Mouse (Mus musculus) testis, adult 2 months (tissue): ENCODE data around the gene Gm10912. TPM values are rescaled to one million over a fixed set of nuclear protein-coding genes. Genes with fewer than 3 reads are reported as not detected.
"Not testable (repeated sequence)": the region's sequence is repeated elsewhere in the genome, so short reads cannot be mapped to it uniquely, and the experiment has no call there.

ENCODE experiments used
- H3K27ac ChIP-seq: fragments of 200-500 bp; 2 replicates; pipeline ENCODE4 v1.5.1; 2012; ENCODE audit warnings: low read depth, low read length; ENCODE audit not compliant: control insufficient read depth, insufficient read depth
- H3K27me3 ChIP-seq: fragments of 200-500 bp; 2 replicates; pipeline ENCODE4 v1.6.1; 2012; ENCODE audit warnings: mild to moderate bottlenecking, low read length, moderate library complexity; ENCODE audit not compliant: control insufficient read depth, insufficient read depth
- H3K36me3 ChIP-seq: fragments of 200-500 bp; 2 replicates; pipeline ENCODE4 v1.6.1; 2012; ENCODE audit warnings: mild to moderate bottlenecking, low read length; ENCODE audit not compliant: control insufficient read depth, insufficient read depth
- H3K4me1 ChIP-seq: fragments of 200-500 bp; 2 replicates; pipeline ENCODE4 v1.6.1; 2012; ENCODE audit warnings: low read length; ENCODE audit not compliant: control insufficient read depth, insufficient read depth
- H3K4me3 ChIP-seq: fragments of 200-500 bp; 2 replicates; pipeline ENCODE4 v1.5.1; 2012; ENCODE audit warnings: low read depth, mild to moderate bottlenecking, low read length, moderate library complexity, mixed read lengths; ENCODE audit not compliant: control insufficient read depth
- CTCF ChIP-seq: fragments of 200-500 bp; IDR thresholded peaks from 2 replicates; pipeline ENCODE4 v1.5.1; 2012; ENCODE audit warnings: low read depth, mild to moderate bottlenecking, inconsistent platforms, low read length, moderate library complexity; ENCODE audit not compliant: control insufficient read depth, insufficient read depth, insufficient replicate concordance
- POLR2A ChIP-seq: fragments of 200-500 bp; IDR thresholded peaks from 2 replicates; pipeline ENCODE4 v1.6.1; 2012; ENCODE audit warnings: low read depth, mild to moderate bottlenecking, inconsistent platforms, low read length, moderate library complexity; ENCODE audit not compliant: control insufficient read depth
- polyA plus RNA-seq: library from polyadenylated mRNA; depleted of rRNA; stranded (reverse); fragments of >200 nt; gene quantifications from 2 replicates; pipeline ENCODE4 v1.2.3, GENCODE M21; 2012; rRNA removed

The Gm10912 gene
- polyA plus RNA-seq: 0.58 and 0.90 TPM in 2 replicates

- not testable (repeated sequence) for H3K27ac ChIP-seq, H3K27me3 ChIP-seq
- H3K4me3 ChIP-seq: peak within 1 kb of the TSS; percentile 10; the same call in 1 of the 2 replicates
These were observed at the start of gene Gm10912 for GRCm38 (mm10) chr2:104065526-104065925. Gm10912 (plus strand) TSS chr2:104065826.

GRCm38 (mm10) chr2:104023096-104023495 lies 42.5 kb upstream of the Gm10912 start:
- peaks cover 2% of the 10 kb centered on the region for H3K36me3 ChIP-seq
- no peak for TF ChIP-seq POLR2A
- TF ChIP-seq CTCF: no peak
- H3K27me3 ChIP-seq: no peaks in the 10 kb centered on the region
- H3K27ac ChIP-seq: no peak overlapping the region
- no peak overlapping the region for H3K4me3 ChIP-seq
- H3K4me1 ChIP-seq: peaks cover 2% of the 10 kb centered on the region

More at GRCm38 (mm10) chr2:104065526-104065925, at the start of gene Gm10912:
- H3K36me3 ChIP-seq, H3K4me1 ChIP-seq: not testable (repeated sequence)

GRCm38 (mm10) chr2:104024656-104025055 lies 41.0 kb upstream of the Gm10912 start:
- H3K4me1 ChIP-seq: peaks cover 7% of the 10 kb centered on the region
- H3K36me3 ChIP-seq: peaks cover 2% of the 10 kb centered on the region
- no peak overlapping the region for H3K4me3 ChIP-seq
- no peak overlapping the region for H3K27ac ChIP-seq
- no peak for TF ChIP-seq POLR2A
- TF ChIP-seq CTCF: no peak
- H3K27me3 ChIP-seq: no peaks in the 10 kb centered on the region

GRCm38 (mm10) chr2:104027458-104028138 lies 38.0 kb upstream of the Gm10912 start, which contains the start of gene Fbxo3:
Fbxo3 (plus strand) TSS chr2:104027721.
- peaks cover 7% of the 10 kb centered on the region for H3K4me1 ChIP-seq
- TF ChIP-seq CTCF: no peak
- TF ChIP-seq POLR2A: no peak; the same call in 1 of the 2 replicates
- no peaks in the 10 kb centered on the region for H3K27me3 ChIP-seq
- H3K4me3 ChIP-seq: peak within 1 kb of the TSS; percentile 99
- peaks cover 2% of the 10 kb centered on the region for H3K36me3 ChIP-seq
- H3K27ac ChIP-seq: peak within 1 kb of the TSS; percentile 97

- peaks cover 7% of the 10 kb centered on the region for H3K4me1 ChIP-seq
- H3K36me3 ChIP-seq: peaks cover 2% of the 10 kb centered on the region
- H3K27me3 ChIP-seq: no peaks in the 10 kb centered on the region
- H3K27ac ChIP-seq: peak within 1 kb of the TSS; percentile 97
- peak within 1 kb of the TSS; percentile 99 for H3K4me3 ChIP-seq
- peak; percentile 34; the same call in 1 of the 2 replicates for TF ChIP-seq POLR2A
- TF ChIP-seq CTCF: no peak
These were observed 37.4 kb upstream of the Gm10912 start, which contains the start of gene 4931422A03Rik for GRCm38 (mm10) chr2:104028139-104028723. 4931422A03Rik (minus strand) TSS chr2:104028361.

- no peak overlapping the region for H3K4me3 ChIP-seq
- H3K27me3 ChIP-seq: no peaks in the 10 kb centered on the region
- H3K27ac ChIP-seq: no peak overlapping the region
- TF ChIP-seq CTCF (no peak), POLR2A (no peak)
- peaks cover 3% of the 10 kb centered on the region for H3K36me3 ChIP-seq
- H3K4me1 ChIP-seq: peaks cover 7% of the 10 kb centered on the region
These were observed 36.6 kb upstream of the Gm10912 start for GRCm38 (mm10) chr2:104029074-104029473.

GRCm38 (mm10) chr2:104030381-104030780 lies 35.2 kb upstream of the Gm10912 start:
- TF ChIP-seq POLR2A (no peak), CTCF (no peak)
- H3K36me3 ChIP-seq: peaks cover 5% of the 10 kb centered on the region
- H3K4me3 ChIP-seq: no peak overlapping the region
- H3K27ac ChIP-seq: no peak overlapping the region
- H3K27me3 ChIP-seq: no peaks in the 10 kb centered on the region
- peaks cover 7% of the 10 kb centered on the region for H3K4me1 ChIP-seq
